Mouse (Mus musculus) limb, embryonic 15.5 days (tissue): ENCODE measurements around the gene Tcf7l2. TPM values are rescaled to one million over a fixed set of nuclear protein-coding genes. Genes with fewer than 3 reads are reported as not detected.
A peak's percentile ranks its signal among the peaks of the same experiment; 100 is the strongest.

Experiments
- ATAC-seq: fragments of 200-750 bp; cut with Nextera tagmentation; 2 replicates; pipeline ENCODE4 v1.8.0; 2017; ENCODE audit warnings: low read depth, moderate TSS enrichment; ENCODE audit not compliant: insufficient number of reproducible peaks, low FRiP score, low TSS enrichment
- H3K27ac ChIP-seq: fragments of 300-500 bp; sonication (generic); 2 replicates; pipeline ENCODE4 v1.5.1; 2015; ENCODE audit warnings: moderate library complexity, mild to moderate bottlenecking, inconsistent platforms
- H3K27me3 ChIP-seq: fragments of 300-500 bp; sonication (generic); 2 replicates; pipeline ENCODE4 v1.6.1; 2015; ENCODE audit warnings: inconsistent platforms
- H3K36me3 ChIP-seq: fragments of 300-500 bp; sonication (generic); 2 replicates; pipeline ENCODE4 v1.6.1; 2015; ENCODE audit warnings: inconsistent platforms
- H3K4me1 ChIP-seq: fragments of 300-500 bp; sonication (generic); 2 replicates; pipeline ENCODE4 v1.6.1; 2015; ENCODE audit warnings: inconsistent platforms
- H3K4me2 ChIP-seq: fragments of 300-500 bp; sonication (generic); 2 replicates; pipeline ENCODE4 v1.6.1; 2015; ENCODE audit warnings: mild to moderate bottlenecking, inconsistent platforms
- H3K4me3 ChIP-seq: fragments of 300-500 bp; sonication (generic); 2 replicates; pipeline ENCODE4 v1.5.1; 2015; ENCODE audit warnings: mild to moderate bottlenecking, inconsistent platforms
- H3K9ac ChIP-seq: fragments of 300-500 bp; sonication (generic); 2 replicates; pipeline ENCODE4 v1.6.1; 2015; ENCODE audit warnings: inconsistent platforms
- H3K9me3 ChIP-seq: fragments of 300-500 bp; sonication (generic); 2 replicates; pipeline ENCODE4 v1.6.1; 2016; ENCODE audit warnings: inconsistent platforms
- WGBS: fragments of 180-500 bp; shearing (Covaris S2); methylation state at CpG from one replicate; pipeline ENCODE4 v1.1.7; 2015; 5-methylcytosine and 5-hydroxymethylcytosine counted together
- polyA plus RNA-seq: library from polyadenylated mRNA; unstranded; fragments of >200 nt; fragmentation: Nextera tagmentation; extraction: Ambion mirVana; gene quantifications from 2 replicates; pipeline ENCODE4 v1.2.1, GENCODE M21; 2015

Gene Tcf7l2
- polyA plus RNA-seq, 1 experiment from 2014 or later = 90.5 TPM

GRCm38 (mm10) chr19:55902573-55903385 lies 161.2 kb downstream of the Tcf7l2 start:
- 81% methylated on average over 12 of the region's 12 CpGs for WGBS
- no peaks in the 10 kb centered on the region for H3K9me3 ChIP-seq
- no peak overlapping the region for H3K4me2 ChIP-seq
- no peak for ATAC-seq
- no peak overlapping the region for H3K4me3 ChIP-seq
- peaks cover 29% of the 10 kb centered on the region for H3K4me1 ChIP-seq
- H3K36me3 ChIP-seq = no peaks in the 10 kb centered on the region
- no peaks in the 10 kb centered on the region for H3K27me3 ChIP-seq
- no peak overlapping the region for H3K27ac ChIP-seq
- H3K9ac ChIP-seq = no peak overlapping the region

DNA sequence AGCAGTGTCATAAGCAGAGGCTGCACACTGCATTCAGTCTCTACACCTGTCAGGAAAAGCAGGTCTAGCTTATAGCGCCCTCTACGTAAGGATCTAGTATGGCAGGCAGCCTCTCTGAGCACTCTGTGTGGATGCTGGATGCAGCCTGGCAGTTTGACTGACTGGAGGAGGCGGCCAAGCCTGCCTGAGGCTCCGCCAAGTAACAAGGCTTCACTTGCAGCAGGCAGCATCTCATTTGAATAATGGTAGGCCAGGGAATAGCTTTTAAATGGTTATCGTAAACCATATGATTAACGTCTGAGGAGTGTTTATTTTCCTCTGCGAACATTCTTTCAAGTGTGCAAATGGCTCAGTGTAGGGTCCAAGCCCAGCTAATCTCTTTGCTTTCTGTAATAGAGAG lies 167.4 kb downstream of the Tcf7l2 start:
- Histone ChIP-seq H3K27me3 (no peaks in the 10 kb centered on the region), H3K36me3 (peaks cover 46% of the 10 kb centered on the region), H3K9me3 (no peaks in the 10 kb centered on the region), H3K27ac (no peak overlapping the region), H3K4me3 (no peak overlapping the region), H3K4me2 (no peak overlapping the region), H3K4me1 (peaks cover 10% of the 10 kb centered on the region), H3K9ac (no peak overlapping the region)
- no peak for ATAC-seq
- 40% methylated on average over 7 of the region's 7 CpGs for WGBS

- no peak for ATAC-seq
- WGBS = 82% methylated on average over 8 of the region's 8 CpGs
- no peak overlapping the region for H3K4me3 ChIP-seq
- H3K4me1 ChIP-seq = peaks cover 18% of the 10 kb centered on the region
- no peaks in the 10 kb centered on the region for H3K27me3 ChIP-seq
- H3K36me3 ChIP-seq = peaks cover 46% of the 10 kb centered on the region
- H3K9ac ChIP-seq = no peak overlapping the region
- H3K9me3 ChIP-seq = no peaks in the 10 kb centered on the region
- no peak overlapping the region for H3K27ac ChIP-seq
- H3K4me2 ChIP-seq = no peak overlapping the region
Observed at GRCm38 (mm10) chr19:55911941-55912340, 170.3 kb downstream of the Tcf7l2 start.

DNA sequence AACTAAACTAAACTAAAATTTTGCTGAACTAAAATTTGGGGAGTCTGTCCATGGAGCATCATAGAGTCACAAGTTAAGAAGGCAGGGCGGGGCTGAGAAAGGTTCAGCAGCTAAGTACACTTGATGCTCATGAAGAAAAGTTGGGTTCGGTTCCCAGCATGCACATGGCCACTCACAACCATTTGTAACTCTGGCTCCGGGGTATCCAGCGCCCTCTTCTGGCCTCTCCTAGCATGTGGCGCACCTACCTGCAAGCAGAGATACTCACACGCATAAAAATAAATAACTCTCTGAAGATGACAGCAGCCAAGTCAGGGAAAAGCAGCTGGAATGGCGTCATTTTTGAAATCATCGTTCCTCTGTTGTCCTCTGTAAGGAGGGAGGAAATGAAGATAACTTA lies 171.2 kb downstream of the Tcf7l2 start:
- H3K4me1 ChIP-seq = peaks cover 18% of the 10 kb centered on the region
- H3K27ac ChIP-seq = no peak overlapping the region
- H3K4me2 ChIP-seq = no peak overlapping the region
- WGBS = 93% methylated on average over 8 of the region's 8 CpGs
- H3K9ac ChIP-seq = no peak overlapping the region
- H3K36me3 ChIP-seq = peaks cover 52% of the 10 kb centered on the region
- H3K27me3 ChIP-seq = no peaks in the 10 kb centered on the region
- H3K9me3 ChIP-seq = no peaks in the 10 kb centered on the region
- ATAC-seq = no peak
- H3K4me3 ChIP-seq = no peak overlapping the region

- no peak overlapping the region for H3K4me3 ChIP-seq
- no peak for ATAC-seq
- H3K4me1 ChIP-seq = peaks cover 16% of the 10 kb centered on the region
- H3K27ac ChIP-seq = no peak overlapping the region
- peaks cover 52% of the 10 kb centered on the region for H3K36me3 ChIP-seq
- no peaks in the 10 kb centered on the region for H3K9me3 ChIP-seq
- WGBS = 66% methylated on average over 10 of the region's 10 CpGs
- no peaks in the 10 kb centered on the region for H3K27me3 ChIP-seq
- H3K9ac ChIP-seq = no peak overlapping the region
- no peak overlapping the region for H3K4me2 ChIP-seq
Observed at GRCm38 (mm10) chr19:55913585-55913984, 172.0 kb downstream of the Tcf7l2 start.

DNA sequence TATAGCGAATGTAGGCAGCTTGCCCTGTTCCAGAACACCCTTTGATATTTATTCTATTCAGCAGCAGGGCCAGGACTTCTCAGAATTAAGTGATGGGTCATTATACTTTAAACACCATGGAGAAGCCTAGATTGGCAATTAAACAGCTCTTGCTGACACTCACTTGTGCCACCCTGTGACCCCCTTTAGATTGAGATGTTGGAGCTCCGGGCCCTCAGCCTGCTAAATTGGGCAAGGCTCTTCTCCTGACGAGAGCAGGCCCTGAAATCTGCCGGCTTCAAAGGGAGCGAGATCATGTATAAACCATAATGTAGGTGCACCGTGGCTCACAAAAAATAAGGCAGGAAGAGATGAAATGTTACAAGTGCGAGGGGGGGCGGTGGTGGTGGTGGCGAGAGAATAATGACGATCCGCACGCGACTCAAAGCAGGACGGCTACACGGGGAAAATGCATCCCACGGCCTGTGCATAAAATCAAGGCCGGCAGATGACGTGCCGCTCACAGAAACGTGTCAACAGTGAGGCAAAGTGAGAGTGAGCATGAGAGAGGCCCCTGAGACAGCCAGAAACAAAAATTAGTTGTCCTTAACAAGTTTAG lies 173.1 kb downstream of the Tcf7l2 start:
- Histone ChIP-seq H3K4me1 (peaks cover 10% of the 10 kb centered on the region), H3K9me3 (no peaks in the 10 kb centered on the region), H3K36me3 (peaks cover 56% of the 10 kb centered on the region), H3K27me3 (no peaks in the 10 kb centered on the region), H3K27ac (peak overlapping the region; percentile 27; the same call in 1 of the 2 replicates), H3K9ac (no peak overlapping the region), H3K4me2 (no peak overlapping the region), H3K4me3 (no peak overlapping the region)
- ATAC-seq = no peak
- 39% methylated on average over 20 of the region's 20 CpGs for WGBS

- H3K4me2 ChIP-seq = no peak overlapping the region
- no peaks in the 10 kb centered on the region for H3K27me3 ChIP-seq
- H3K4me3 ChIP-seq = no peak overlapping the region
- peaks cover 10% of the 10 kb centered on the region for H3K4me1 ChIP-seq
- no peak for ATAC-seq
- no peak overlapping the region for H3K9ac ChIP-seq
- no peaks in the 10 kb centered on the region for H3K9me3 ChIP-seq
- H3K36me3 ChIP-seq = peaks cover 56% of the 10 kb centered on the region
- H3K27ac ChIP-seq = no peak overlapping the region
- WGBS = 43% methylated on average over 7 of the region's 7 CpGs
Observed at GRCm38 (mm10) chr19:55915506-55915905, 173.9 kb downstream of the Tcf7l2 start.

GRCm38 (mm10) chr19:55916211-55916610 lies 174.6 kb downstream of the Tcf7l2 start:
- no peak for ATAC-seq
- Histone ChIP-seq H3K9ac (no peak overlapping the region), H3K4me1 (peaks cover 10% of the 10 kb centered on the region), H3K4me2 (no peak overlapping the region), H3K36me3 (peaks cover 56% of the 10 kb centered on the region), H3K9me3 (no peaks in the 10 kb centered on the region), H3K4me3 (no peak overlapping the region), H3K27me3 (no peaks in the 10 kb centered on the region), H3K27ac (no peak overlapping the region)
- WGBS = 93% methylated on average over 3 of the region's 3 CpGs

- Histone ChIP-seq H3K27me3 (no peaks in the 10 kb centered on the region), H3K4me3 (no peak overlapping the region), H3K36me3 (peaks cover 53% of the 10 kb centered on the region), H3K4me1 (0 out of 2 replicates have a peak, but pooled peaks cover 7% of the 10 kb centered on the region), H3K9me3 (no peaks in the 10 kb centered on the region), H3K4me2 (no peak overlapping the region), H3K9ac (no peak overlapping the region), H3K27ac (no peak overlapping the region)
- 36% methylated on average over 12 of the region's 12 CpGs for WGBS
- ATAC-seq = no peak
Observed at GRCm38 (mm10) chr19:55923789-55924426, 182.3 kb downstream of the Tcf7l2 start.

GRCm38 (mm10) chr19:55924800-55925199 lies 183.2 kb downstream of the Tcf7l2 start:
- ATAC-seq = no peak
- H3K4me1 ChIP-seq = 0 out of 2 replicates have a peak, but pooled peaks cover 7% of the 10 kb centered on the region
- 90% methylated on average over 4 of the region's 4 CpGs for WGBS
- H3K9me3 ChIP-seq = no peaks in the 10 kb centered on the region
- peaks cover 50% of the 10 kb centered on the region for H3K36me3 ChIP-seq
- no peak overlapping the region for H3K4me2 ChIP-seq
- H3K27me3 ChIP-seq = no peaks in the 10 kb centered on the region
- no peak overlapping the region for H3K4me3 ChIP-seq
- H3K27ac ChIP-seq = no peak overlapping the region
- no peak overlapping the region for H3K9ac ChIP-seq

DNA sequence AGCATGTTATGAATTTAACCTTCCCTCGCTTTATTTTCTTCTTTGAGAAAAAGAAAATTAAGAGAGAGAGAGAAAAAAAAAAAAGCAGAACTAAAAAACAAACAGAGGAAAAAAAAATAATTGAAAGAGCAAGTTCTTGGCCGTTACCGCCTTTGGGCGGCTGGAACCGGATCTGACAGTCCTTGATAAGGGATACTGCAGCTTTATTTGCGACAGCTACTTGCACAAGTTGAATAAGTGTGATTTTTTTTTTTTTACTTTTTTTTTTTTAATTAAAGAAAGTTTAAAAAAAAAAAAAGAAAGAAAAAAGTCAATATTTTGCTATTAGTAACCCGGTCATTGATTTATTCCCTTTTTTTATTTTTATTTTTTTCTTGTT lies 183.8 kb downstream of the Tcf7l2 start:
- WGBS = 86% methylated on average over 7 of the region's 7 CpGs
- Histone ChIP-seq H3K9me3 (no peaks in the 10 kb centered on the region), H3K27me3 (no peaks in the 10 kb centered on the region), H3K4me3 (no peak overlapping the region), H3K4me2 (no peak overlapping the region), H3K9ac (no peak overlapping the region), H3K36me3 (peaks cover 49% of the 10 kb centered on the region), H3K27ac (no peak overlapping the region), H3K4me1 (0 out of 2 replicates have a peak, but pooled peaks cover 7% of the 10 kb centered on the region)
- no peak for ATAC-seq
